Mouse (Mus musculus): ENCODE data around the gene Alad.

Alad gene

GRCm38 (mm10) chr4:62519849-62520233 lies at the start of gene Alad:
Gene Alad, minus strand, starts transcription at chr4:62519918.
- peak; percentile 81 for DNase-seq (ENCODE audit: low read depth, low spot score)

- DNase-seq (ENCODE audit: low read depth, low spot score): peak; percentile 36
Observed at GRCm38 (mm10) chr4:62568359-62568758, 48.6 kb upstream of the Alad start.

GRCm38 (mm10) chr4:62567696-62568095 lies 48.0 kb upstream of the Alad start:
- no peak for DNase-seq (ENCODE audit: low read depth, low spot score)

GRCm38 (mm10) chr4:62566530-62566929 lies 46.8 kb upstream of the Alad start:
- DNase-seq (ENCODE audit: low read depth, low spot score): no peak

GRCm38 (mm10) chr4:62562006-62562405 lies 42.3 kb upstream of the Alad start:
- peak; percentile 80 for DNase-seq (ENCODE audit: low read depth, low spot score)

- no peak for DNase-seq (ENCODE audit: low read depth, low spot score)
Observed at GRCm38 (mm10) chr4:62561630-62562001, 41.9 kb upstream of the Alad start.

GRCm38 (mm10) chr4:62560963-62561629 lies 41.4 kb upstream of the Alad start:
- peak; percentile 93 for DNase-seq (ENCODE audit: low read depth, low spot score)

- no peak for DNase-seq (ENCODE audit: low read depth, low spot score)
Observed at GRCm38 (mm10) chr4:62559797-62560329, 40.1 kb upstream of the Alad start, which contains the start of gene Rgs3. Gene Rgs3, plus strand, starts transcription at chr4:62559847.

GRCm38 (mm10) chr4:62557436-62557835 lies 37.7 kb upstream of the Alad start:
- DNase-seq (ENCODE audit: low read depth, low spot score): peak; percentile 41

- DNase-seq (ENCODE audit: low read depth, low spot score): peak; percentile 59
Observed at GRCm38 (mm10) chr4:62551966-62552365, 32.2 kb upstream of the Alad start.

GRCm38 (mm10) chr4:62544801-62545200 lies 25.1 kb upstream of the Alad start:
- DNase-seq (ENCODE audit: low read depth, low spot score): no peak

GRCm38 (mm10) chr4:62543782-62544181 lies 24.1 kb upstream of the Alad start:
- DNase-seq (ENCODE audit: low read depth, low spot score): no peak

- DNase-seq (ENCODE audit: low read depth, low spot score): no peak
Observed at GRCm38 (mm10) chr4:62541802-62542201, 22.1 kb upstream of the Alad start.

GRCm38 (mm10) chr4:62533729-62534128 lies 14.0 kb upstream of the Alad start:
- no peak for DNase-seq (ENCODE audit: low read depth, low spot score)

GRCm38 (mm10) chr4:62527655-62528054 lies 7.9 kb upstream of the Alad start:
- no peak for DNase-seq (ENCODE audit: low read depth, low spot score)

- no peak for DNase-seq (ENCODE audit: low read depth, low spot score)
Observed at GRCm38 (mm10) chr4:62526256-62526655, 6.5 kb upstream of the Alad start.

GRCm38 (mm10) chr4:62525489-62525811 lies 5.7 kb upstream of the Alad start:
- DNase-seq (ENCODE audit: low read depth, low spot score): no peak

- peak; percentile 98 for DNase-seq (ENCODE audit: low read depth, low spot score)
Observed at GRCm38 (mm10) chr4:62524651-62525488, 5.2 kb upstream of the Alad start, which contains the start of the genes Pole3 and 4933430I17Rik. Gene Pole3, minus strand, starts transcription at chr4:62525068. Gene 4933430I17Rik, plus strand, starts transcription at chr4:62525369.

- DNase-seq (ENCODE audit: low read depth, low spot score): no peak
Observed at GRCm38 (mm10) chr4:62520892-62521400, 1.2 kb upstream of the Alad start.

- DNase-seq (ENCODE audit: low read depth, low spot score): no peak
Observed at GRCm38 (mm10) chr4:62519122-62519848, 433 bp downstream of the Alad start.

- peak; percentile 34 for DNase-seq (ENCODE audit: low read depth, low spot score)
Observed at GRCm38 (mm10) chr4:62518416-62519121, 1.1 kb downstream of the Alad start.

All from CD4-positive, CD25-positive, alpha-beta regulatory T cell, adult 2 months (primary cell).